Mouse (Mus musculus) retina, postnatal 1 day (tissue): ENCODE results near the gene Tha1.
"Not testable (repeated sequence)": the region's sequence is repeated elsewhere in the genome, so short reads cannot be mapped to it uniquely, and the experiment has no call there.

Experiments used
- DNase-seq: peaks from one replicate; pipeline ENCODE4 v3.0.0-alpha.2; 2012

Gene Tha1

DNA sequence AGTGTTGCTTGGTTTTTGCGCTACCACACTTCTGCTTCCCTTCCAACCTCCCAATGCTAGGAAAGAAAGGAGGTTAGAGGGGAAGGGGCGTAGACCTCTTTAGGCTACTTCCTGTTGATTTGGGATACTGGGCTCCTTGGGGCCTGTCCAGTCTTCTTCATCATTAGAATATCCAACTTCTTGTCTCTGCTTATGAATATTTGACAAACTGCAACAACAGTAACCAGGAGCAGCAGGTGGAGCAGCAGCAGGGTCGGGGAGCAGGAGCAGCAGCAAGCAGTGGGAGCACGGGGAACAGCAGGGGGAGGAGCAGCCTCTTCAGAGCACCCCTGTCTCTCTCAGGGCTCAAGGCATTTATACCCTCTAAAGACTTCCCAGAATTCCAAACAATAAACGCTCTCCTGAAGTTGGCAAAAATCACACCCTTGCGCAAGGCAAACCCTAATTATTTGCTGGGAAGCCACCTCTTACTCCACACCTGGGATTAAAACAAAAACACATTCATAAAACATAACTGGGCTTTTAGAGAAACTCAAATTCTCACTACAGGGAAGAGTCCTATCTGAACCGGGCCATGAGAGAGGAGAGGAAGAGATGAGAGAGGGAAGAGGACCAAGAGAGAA lies 25.6 kb downstream of the Tha1 start:
- DNase-seq = no peak

DNA sequence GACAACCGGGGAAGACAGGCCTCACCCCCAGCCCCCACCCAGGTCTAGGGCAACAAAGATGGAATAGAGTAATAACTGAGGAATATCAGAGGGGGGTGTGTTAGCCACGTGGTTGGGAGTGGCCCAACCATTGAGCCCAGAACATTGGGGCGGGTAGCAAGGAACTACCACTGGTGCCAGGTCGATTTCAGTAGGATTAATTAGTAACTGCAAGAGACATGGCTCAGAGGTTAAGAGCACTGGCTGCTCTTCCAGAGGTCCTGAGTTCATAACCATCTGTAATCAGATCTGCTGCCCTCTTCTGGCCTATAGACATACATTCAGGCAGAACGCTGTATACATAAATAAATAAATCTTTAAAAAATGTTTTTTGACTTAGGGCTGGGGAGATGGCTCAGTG lies 26.6 kb downstream of the Tha1 start:
- no peak for DNase-seq

DNA sequence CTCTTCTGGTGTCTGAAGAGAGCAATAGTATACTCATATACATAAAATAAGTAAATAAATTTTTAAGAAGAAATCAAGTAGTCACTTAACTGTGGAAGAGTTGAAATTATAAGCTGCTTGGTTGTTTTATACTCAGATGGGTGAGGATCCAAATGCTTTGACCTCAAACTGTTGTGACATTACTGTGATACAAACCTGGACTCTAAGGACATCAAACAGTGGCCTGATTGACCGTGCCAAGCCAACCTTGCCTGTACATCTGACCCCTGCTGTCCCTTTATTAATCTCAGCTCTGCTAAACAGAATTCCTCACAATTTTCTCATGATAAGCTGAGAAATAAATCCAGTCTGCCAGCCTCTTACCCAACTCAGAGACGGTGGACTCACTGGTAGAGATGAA lies 27.6 kb downstream of the Tha1 start:
- DNase-seq = no peak

DNA sequence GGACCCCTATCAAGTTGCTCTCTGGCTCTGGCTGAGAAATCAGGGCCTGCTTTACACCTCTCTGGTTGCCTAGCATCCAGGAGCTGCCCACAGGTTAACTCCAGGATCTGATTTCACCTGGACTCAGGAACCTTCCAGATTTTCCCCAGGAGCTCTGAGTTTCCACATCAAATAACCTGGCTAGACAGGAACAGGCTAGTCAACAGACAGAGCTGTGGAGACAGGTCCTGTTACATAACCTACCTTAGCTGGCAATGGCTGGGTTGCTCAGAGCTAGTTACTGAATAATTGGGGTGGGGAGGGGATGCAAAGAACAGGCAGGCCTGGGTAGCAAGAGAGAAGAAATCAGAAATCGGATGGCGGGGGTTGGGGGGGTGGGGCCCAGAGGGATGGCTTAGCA lies 28.3 kb downstream of the Tha1 start:
- no peak for DNase-seq

DNA sequence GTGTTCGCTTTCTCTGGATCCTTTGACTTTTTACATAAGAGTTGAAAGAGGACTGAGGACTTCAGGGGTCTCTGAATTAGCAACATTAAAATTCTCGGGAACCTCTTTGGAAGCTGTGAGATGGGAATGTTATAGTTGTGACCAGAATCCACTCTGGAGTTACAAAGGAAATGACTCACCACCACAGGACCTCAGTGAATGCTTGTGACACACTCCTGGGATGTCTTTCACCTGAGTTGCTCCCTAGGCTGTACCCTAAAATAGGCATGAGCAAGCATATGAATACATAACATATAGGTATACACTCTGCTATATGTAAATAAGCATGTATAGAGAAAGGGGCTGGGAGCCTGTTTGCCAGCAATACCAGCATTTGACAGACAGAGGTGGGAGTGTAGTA lies 29.8 kb downstream of the Tha1 start:
- DNase-seq = no peak

DNA sequence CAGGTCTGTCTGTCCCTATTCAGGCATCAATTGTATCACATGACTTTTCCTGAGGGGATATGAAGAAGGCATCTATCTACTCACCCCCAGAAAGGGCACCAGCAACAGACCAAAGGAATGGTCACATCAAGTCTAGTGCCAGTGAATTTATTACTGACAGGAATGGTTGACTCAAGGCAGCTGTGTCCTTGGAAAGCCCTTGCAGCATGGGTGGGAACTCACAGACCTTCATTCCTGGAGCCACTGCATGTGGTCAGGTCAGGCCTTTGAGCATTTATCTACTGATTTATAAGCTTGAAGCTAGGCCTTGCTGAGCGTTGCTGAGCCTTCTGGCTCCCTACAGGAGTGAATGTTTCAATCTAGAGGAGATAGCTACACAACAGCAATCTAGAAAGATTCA lies 32.4 kb downstream of the Tha1 start:
- no peak for DNase-seq

DNA sequence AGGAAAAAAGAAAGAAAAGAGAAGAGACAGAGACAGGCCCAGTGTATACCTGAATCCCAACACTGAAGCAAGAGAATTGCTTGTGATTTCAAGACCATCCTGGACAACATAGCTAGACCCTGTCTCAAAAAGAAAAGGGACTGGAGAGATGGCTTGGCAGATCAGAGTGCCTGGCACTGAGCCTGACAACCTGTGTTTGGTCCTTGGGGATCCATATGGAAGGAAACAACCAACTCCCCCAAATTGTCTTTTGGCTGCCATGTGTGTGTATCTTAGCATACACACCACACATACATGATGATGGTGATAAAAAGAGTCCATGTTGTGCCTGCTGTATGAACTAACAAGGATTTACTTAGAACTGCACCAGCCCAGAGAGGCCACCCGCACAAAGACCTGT lies 34.3 kb downstream of the Tha1 start:
- DNase-seq = no peak

DNA sequence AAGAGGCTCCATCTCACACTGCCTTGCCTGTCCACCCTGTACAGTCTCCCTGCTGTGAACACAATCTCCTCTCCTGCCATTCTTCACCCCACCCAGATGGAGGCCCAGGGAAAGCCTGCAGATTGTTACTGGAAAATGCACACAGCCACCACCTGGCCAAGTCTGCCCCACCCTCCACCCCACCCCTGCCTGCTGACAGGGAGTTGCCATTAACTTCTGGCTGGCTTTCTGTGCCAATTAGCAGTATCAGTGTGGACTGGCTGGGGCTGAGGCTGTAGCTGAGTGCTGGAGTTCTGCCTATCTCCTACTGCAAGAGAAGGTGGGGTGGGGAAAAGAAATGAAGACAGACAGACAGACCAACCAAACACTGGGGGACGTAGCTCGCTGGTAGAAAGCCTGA lies 34.7 kb downstream of the Tha1 start:
- DNase-seq = no peak

DNA sequence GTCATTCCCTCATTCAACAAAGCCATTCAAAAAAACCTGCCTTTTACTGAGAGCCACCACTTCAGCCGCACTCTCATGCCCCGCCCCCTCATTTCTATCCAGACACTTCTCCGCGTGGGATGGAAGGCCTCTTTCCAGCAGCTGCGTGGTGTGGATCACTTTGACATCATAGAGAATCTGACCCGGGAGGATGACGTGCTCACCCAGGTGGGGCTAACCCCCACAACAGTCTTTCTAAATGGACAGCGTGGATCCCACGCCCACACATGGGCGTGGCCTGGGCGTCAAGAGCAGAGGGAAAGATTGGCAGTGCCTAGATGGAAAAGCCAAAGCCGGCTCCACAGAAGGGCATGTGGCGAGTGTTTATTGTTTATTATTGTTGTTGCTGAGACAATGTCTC lies 37.0 kb downstream of the Tha1 start:
- DNase-seq = peak; percentile 62

DNA sequence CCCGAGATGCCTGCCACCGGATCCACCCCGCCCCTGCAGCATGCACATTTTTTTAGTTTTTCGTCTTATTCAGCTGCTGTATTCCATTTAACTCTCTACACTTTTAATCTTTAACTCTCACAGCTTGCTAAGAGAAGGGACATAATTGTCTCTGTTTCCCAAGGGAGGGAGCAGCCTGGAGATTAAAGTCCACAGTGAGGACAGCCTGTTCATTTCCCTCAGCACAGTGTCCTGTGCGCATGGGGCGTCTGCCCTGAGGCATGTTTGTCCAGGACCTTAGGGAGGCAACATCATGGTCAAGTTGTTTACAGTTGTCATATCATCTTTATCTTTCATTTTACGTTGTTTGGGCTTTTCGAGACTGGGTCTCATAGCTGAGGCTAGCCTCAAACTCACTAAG lies 39.2 kb downstream of the Tha1 start:
- no peak for DNase-seq

DNA sequence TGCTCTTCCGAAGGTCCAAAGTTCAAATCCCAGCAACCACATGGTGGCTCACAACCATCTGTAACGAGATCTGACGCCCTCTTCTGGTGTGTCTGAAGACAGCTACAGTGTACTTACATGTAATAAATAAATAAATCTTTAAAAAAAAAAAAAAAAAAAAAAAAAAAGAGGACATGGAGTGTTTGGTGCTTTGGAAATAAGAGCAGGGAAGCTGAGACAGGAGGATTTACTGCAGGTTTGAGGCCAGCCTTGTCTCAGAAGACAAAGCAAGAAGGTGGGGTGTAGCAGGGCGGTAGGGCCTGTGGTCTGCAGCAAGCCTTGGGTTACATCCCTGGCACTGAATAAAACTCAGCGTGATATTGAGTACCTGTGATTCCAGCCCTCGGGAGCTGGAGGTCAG lies 39.8 kb downstream of the Tha1 start:
- DNase-seq = not testable (repeated sequence)

DNA sequence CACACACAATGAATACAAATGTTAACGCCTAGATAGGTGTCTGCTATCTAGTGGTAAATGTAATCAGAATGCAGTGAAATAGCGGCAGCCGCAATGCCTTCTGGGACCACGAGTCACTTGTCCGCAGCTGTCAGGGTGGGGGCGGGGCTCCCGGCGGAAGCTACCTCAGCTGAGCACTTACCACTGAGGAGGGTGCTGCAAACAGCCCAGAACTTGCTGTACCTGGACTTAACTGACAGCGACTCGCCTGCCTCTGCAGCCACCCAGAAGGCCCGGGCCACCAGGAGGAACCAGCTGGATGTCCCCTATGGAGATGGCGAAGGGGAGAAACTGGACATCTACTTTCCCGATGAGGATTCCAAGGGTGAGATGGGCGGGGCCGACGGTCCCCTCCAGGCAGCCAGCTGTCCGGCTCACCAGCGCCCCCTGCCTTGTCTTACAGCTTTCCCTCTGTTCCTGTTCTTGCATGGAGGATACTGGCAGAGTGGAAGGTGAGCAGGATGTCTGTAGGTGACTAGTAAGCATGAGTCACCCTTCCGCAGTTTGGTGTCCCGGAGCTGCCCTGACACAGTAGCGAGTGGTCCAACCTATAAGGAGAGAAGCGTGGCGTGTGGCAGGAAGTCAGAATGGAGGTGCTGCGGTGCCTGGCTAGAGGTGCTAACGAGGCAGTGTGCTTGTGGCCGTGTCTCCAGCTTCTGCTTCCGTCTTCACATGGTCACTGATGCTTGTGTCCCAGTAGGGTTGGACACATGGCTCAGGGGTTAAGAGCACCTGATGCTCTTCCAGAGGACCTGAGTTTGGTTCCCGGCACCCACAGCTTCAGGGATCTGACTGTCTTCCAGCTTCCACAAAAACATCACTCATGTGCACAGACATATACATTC lies 41.0 kb downstream of the Tha1 start:
- peak; percentile 87 for DNase-seq

DNA sequence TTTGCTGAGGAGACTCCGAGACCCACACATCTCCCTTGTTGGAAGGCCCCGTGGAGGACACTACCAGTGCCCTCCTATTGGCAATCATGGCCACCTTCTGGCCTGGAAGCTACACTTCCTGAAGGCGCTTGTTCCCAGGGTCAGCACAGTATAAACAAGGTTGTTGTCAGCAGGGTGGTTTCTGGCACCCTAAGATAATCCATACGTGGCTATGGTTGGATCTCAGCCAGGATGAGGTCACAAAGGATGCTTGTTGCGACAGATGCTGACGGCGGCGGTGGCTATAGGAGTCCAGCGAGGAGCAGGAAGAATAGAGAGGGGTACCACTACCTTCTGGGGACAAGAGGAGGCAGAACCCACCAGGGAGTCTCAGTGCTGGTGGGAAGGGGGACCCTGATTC lies 42.9 kb downstream of the Tha1 start:
- DNase-seq = peak; percentile 35

DNA sequence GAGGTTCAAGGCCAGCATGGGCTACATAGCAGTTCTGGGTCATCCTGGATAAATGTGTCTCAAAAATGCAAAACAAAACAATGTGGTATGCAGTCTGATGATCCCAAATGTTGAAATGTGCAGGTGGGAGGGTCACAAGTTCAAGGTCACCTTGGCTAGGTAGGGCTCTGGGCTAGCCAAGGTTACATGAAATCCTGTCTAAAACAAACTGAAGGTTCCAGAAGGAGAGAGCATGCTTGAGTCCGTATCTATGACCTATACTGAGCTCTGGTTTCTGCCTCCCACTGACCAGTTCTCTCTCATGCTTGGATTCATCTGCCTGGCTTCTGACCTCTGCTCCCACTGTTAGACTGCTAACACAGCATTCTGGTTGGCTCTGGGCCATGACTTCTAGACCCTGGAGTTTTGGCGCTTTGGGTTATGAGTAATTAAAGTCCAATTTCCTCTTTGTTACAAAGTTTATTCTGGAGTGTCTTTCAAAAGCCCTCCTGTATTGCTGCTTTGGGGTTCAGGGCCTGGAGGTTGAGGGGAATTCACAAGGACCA lies 43.5 kb downstream of the Tha1 start:
- no peak for DNase-seq

DNA sequence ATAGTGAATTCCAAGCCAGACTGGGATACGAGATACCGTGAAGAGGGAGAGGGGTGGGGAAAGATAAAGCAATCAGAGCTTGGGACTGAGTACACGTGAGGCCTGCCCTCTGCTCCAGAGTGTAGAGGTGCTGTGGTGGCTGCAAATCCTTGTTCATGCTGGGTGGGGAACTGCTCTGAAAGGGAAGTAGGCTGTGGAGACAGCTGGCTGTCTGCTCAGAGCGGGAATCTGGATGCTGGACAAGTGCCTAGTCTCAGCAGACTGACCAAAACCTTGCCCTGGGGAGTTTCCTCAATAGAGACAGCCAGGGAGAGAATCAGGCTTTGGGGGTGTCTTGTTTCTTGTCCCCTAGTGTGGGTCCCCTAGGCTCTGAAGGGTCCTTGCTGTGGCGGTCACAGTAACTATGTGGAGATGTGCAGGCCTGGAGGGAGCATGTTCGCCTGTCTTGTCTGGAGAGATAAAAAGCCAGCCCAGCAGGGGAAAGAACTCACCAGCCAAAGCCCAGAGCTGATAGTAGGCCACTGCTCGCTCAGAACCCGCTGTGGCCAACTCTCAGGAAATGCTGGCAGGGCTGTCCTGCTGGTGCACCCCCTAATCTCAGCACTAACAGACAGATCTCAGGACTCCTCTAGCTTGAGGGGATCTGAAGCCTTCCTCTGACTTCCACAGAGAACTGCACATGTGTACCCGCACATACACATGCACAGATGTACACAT lies 44.2 kb downstream of the Tha1 start:
- DNase-seq = no peak

DNA sequence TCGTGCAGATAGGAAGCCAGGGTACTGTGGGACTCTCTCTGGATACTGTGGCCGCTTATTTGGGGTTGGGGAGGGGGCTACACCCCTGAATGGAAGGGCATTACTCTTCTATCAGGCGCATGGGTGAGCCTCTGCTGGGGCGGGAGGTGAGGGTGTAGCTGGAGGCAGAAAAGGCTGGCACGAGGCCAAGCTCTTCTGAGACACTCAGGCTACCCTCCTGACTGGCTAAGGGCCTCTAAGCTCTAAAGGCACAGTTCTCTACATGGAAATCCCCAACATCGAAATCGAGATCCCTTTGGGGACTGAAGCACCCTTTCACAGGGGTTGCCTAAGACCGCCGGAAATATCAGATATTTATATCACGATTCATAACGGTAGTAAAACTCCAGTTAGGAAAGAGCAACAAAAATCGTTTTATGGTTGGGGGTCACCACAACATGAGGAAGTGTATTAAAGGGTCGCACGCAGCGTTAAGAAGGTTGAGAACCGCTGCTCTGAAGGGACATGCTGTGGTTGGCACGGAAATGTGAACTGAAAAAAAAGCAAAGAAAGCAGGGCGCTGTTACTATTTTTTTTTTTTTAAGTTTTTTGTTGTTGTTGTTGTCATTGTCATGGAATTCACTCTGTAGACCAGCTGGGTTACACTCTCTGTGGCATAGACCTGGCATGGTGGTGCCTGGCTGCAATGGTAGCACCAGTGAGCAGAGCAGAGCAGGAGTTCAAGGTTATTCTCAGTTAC lies 45.0 kb downstream of the Tha1 start:
- peak; percentile 49 for DNase-seq

DNA sequence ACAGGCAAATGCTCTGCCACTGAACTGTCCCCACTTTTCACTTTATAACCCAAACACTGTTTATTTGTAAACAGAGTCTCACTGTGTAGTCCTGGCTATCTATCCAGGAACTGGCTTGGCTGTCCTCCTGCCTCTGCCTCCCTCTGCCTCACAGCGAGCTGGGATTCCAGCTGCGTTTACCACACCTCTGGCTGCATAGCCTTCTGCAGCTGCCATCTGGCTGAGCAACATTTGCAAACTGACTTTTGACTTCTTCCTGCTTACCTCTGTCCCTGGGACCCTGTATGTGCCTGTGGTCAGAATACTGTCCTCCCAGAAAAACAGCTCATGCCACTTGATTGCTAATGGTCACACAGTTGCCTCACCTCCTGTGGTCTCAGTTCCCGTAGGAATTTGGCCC lies 45.9 kb downstream of the Tha1 start:
- DNase-seq = no peak

DNA sequence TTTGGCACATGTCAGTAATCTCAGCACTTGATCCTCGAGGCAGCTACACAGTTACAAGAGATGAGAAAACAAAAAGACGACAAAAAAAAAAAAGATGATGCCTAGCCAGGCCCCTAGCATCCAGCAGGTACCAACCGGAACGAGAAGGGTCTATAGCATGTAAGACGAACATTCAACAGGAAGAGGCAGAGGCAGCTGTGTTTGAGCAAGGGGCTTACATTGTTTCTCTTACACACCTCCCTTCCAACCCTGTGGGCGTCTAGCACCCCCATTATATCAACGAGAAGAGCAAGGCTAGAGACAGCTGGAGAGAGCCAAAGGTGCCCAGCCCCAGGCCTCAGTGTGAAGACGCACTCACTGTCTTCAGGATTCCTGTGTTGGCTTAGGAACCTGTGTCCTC lies 46.4 kb downstream of the Tha1 start:
- no peak for DNase-seq

DNA sequence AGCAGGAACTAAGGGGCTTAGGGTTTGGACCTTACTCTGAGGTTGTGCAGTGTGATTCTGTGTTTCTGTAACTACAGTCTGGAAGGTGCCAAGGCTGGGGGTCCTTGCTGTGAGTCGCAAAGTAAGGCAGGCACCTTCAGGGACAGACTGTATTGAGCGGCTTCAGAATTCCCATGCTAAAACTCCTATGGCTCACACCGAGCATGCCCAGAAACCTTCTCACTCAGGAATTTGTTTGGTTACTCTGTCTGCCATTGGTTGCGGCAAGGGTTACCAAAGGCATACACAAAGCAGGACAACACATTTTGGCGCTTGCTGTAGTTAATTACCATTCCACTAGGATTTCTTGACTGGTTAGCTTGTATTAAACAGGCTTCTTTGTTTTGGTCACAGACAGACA lies 47.1 kb downstream of the Tha1 start:
- peak; percentile 52 for DNase-seq

DNA sequence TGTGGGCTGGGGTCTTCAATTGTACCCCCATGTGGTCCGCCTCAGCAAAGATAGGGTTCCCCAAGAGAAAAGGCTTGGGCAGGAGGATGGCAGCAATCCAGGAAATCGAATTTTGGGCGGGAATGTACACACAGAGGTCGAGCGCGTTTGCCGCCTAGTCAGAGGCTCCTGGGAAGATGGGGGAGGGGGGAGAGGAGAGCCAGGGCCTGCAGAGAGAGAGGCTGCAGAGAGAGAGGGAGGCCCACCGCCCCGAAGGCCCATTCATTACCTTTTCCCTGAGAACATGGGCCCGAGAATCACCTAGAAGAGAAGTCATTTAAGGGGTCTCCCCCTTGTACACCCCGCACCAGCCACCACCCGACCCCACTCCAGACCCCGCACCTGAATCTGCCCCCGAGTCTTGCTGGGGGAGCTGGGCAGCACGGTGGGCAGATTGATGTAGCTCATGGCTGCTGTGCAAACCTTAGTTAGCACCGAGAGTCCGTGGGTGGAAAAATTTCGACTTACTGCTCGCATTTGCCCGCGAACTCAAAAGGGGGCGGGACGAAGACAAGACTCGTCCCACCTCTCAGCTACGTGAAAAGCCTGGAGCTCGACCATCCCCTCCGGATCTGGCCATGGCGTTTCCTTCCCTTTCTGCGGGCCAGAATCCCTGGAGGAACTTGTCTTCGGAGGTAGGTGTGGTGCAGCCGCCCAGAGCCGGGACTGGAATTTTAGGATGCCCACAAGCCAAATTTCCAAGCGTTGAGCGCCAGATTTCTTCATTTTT lies 47.8 kb downstream of the Tha1 start, which contains the start of the genes Afmid and Tk1:
Gene Afmid, plus strand, starts transcription at position 592 of the 769 bp plus-strand sequence.
Gene Tk1, minus strand, starts transcription at position 760 of the 769 bp plus-strand sequence.
- DNase-seq = peak; percentile 90

DNA sequence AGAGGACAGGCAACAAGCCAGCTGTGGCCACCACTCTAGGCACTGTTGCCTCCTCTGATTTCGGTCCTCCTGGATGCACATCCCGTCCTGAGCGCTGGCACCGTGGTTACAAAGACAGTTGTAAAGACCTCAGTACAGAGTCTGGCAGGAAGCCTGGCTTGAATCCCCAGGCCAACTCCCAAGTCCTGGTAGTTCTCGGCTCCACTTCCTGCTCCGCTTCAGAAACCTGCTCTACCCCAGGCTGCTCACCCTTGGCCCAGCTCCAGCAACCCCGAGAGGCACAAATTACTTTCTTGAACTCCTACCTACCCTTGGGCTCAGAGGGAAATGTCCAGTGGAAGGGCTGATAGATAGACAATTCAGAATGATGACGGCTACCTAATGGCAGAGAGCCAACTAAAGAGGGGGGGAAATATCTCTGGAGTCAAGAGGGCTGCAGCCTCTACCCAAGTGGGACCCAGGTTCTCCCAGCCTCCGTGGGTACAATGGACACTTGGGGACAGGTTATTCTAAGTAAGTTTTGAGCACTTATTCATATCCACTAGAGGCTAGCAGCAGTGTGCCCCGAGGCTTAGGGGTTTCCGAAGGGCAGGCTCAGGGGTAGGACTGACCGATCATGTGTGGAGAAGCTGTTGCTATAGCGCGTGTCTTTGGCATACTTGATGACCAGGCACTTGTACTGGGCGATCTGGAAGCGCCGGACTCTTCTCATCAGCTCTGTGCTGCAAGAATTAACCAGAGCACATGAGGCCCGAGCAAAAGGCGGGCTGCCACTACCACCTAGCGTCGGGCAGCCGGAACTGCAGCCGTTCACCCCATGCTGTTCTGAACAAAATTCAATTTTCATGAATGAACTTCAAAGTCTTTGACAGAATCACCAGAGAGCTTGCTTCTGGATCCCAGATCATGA lies 49.0 kb downstream of the Tha1 start:
- peak; percentile 88 for DNase-seq
